Mouse (Mus musculus): ENCODE data around the gene Thap7.

GRCm38 (mm10) chr16:17508546-17509239, 22.2 kb downstream of the Thap7 start, which contains the start of gene Lztr1:
- TF ChIP-seq CTCF (IDR thresholded peaks at IDR 0.05; ENCODE audit: insufficient read depth, low read length) (no peak), POLR2A (IDR thresholded peaks at IDR 0.05; ENCODE audit: borderline replicate concordance, extremely low read depth, low read depth, low read length) (peak; percentile 70; the same call in 1 of the 2 replicates)
